Mouse (Mus musculus) kidney, adult 2 months (tissue): Measurements from ENCODE around the gene Eme2.

Experiments used
- CTCF ChIP-seq: fragments of 200-500 bp; conservative IDR thresholded peaks from 2 replicates; pipeline ENCODE4 v1.5.1; 2011; ENCODE audit warnings: low read depth, mild to moderate bottlenecking, control low read depth, low read length, moderate library complexity, mixed read lengths; ENCODE audit not compliant: insufficient read depth, insufficient read length
- POLR2A ChIP-seq: fragments of 200-500 bp; IDR thresholded peaks from one replicate; pipeline ENCODE4 v1.6.1; 2011; ENCODE audit warnings: low read depth, low read length, control low read depth

DNA sequence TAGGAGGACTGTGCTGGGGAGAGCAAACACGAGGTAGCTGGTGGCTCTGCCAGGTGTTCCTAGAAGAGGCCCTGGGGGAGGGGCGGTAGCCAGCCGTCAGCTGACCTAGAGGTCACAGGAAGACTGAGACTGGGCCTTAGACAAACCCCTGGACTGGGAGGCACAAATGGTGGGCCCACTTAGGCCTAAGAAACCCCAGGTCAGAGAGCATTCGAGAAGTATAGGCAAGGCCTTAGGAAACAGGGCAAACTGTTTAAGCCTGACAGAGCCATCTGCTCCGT lies 16.8 kb downstream of the Eme2 start:
- TF ChIP-seq CTCF: no peak
- TF ChIP-seq POLR2A: no peak
